Mouse (Mus musculus): ENCODE measurements around the gene Fam90a1a. TPM values are rescaled to one million over a fixed set of nuclear protein-coding genes. Genes with fewer than 3 reads are reported as not detected.

The Fam90a1a gene
- polyA plus RNA-seq, 1 experiment: not detected

DNA sequence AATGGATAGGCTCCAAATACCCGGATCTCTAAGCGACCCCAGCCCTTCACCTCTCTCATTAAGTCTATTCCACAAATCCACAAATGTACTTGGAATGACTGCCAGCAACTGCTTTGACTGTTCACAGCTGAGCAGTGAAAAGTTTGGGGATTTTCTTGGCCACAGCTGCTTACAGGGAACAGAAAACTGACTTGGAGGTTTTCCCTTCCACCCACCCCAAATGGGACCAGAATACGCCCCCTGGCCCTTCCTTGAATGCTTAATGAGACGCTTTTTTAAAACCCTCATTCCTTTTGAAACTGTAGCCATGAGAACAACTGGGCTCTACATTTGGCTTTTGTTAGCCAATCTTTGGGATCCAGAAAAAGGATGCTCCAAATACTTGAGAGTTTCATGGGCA is 19.7 kb downstream of the Fam90a1a start:
- Histone ChIP-seq H3K27ac (ENCODE audit: insufficient read depth, low read length) (no peak overlapping the region), H3K9ac (ENCODE audit: low read depth, poor library complexity, severe bottlenecking) (no peak overlapping the region), H3K27me3 (ENCODE audit: control insufficient read depth, insufficient read depth, low read length, poor library complexity, severe bottlenecking) (no peaks in the 10 kb centered on the region), H3K36me3 (ENCODE audit: control insufficient read depth, insufficient read depth, low read length, poor library complexity, severe bottlenecking) (no peaks in the 10 kb centered on the region), H3K4me1 (ENCODE audit: control insufficient read depth, insufficient read depth, low read length) (no peaks in the 10 kb centered on the region), H3K4me3 (ENCODE audit: low read depth, low read length) (no peak overlapping the region), H3K9me3 (replicated peaks; ENCODE audit: control insufficient read depth, insufficient read depth, low read length, poor library complexity, severe bottlenecking) (no peaks in the 10 kb centered on the region)
- TF ChIP-seq CTCF (IDR thresholded peaks at IDR 0.05; ENCODE audit: low read depth, low read length): no peak
- no peak for TF ChIP-seq POLR2A (IDR thresholded peaks at IDR 0.05; ENCODE audit: insufficient read depth, low read length)
- no peak for TF ChIP-seq EP300 (IDR thresholded peaks at IDR 0.05; ENCODE audit: insufficient read depth, low read depth, low read length)

GRCm38 (mm10) chr8:21981664-21982337 is 23.3 kb downstream of the Fam90a1a start:
- Histone ChIP-seq H3K27ac (ENCODE audit: insufficient read depth, low read length) (no peak overlapping the region), H3K36me3 (ENCODE audit: control insufficient read depth, insufficient read depth, low read length, poor library complexity, severe bottlenecking) (no peaks in the 10 kb centered on the region), H3K4me3 (ENCODE audit: low read depth, low read length) (no peak overlapping the region), H3K27me3 (ENCODE audit: control insufficient read depth, insufficient read depth, low read length, poor library complexity, severe bottlenecking) (no peaks in the 10 kb centered on the region), H3K9me3 (replicated peaks; ENCODE audit: control insufficient read depth, insufficient read depth, low read length, poor library complexity, severe bottlenecking) (no peaks in the 10 kb centered on the region), H3K4me1 (ENCODE audit: control insufficient read depth, insufficient read depth, low read length) (no peaks in the 10 kb centered on the region), H3K9ac (ENCODE audit: low read depth, poor library complexity, severe bottlenecking) (no peak overlapping the region)
- TF ChIP-seq POLR2A (IDR thresholded peaks at IDR 0.05; ENCODE audit: insufficient read depth, low read length) (no peak), CTCF (IDR thresholded peaks at IDR 0.05; ENCODE audit: low read depth, low read length) (peak; percentile 44)

DNA sequence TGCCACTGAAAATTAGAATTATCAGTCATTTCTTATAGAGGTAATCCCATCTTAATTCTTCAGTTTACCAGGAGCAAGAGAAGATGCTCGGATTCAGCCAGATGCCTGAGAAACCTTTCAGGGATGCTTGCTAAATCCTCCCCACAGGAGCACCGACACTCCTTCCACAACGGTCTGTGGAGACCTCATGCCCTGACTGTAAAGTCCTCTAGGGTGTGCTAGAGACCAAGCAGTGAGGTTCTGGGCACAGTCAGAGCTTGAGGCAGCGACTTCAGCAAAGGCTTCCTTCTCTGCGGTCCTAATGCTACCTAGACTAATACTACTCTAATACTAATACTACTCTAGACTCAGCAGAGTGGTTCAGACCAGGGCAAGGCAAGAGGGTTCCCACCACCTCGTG is 33.7 kb downstream of the Fam90a1a start:
- no peaks in the 10 kb centered on the region for H3K36me3 ChIP-seq (ENCODE audit: control insufficient read depth, insufficient read depth, low read length, poor library complexity, severe bottlenecking)
- no peak overlapping the region for H3K27ac ChIP-seq (ENCODE audit: insufficient read depth, low read length)
- TF ChIP-seq CTCF (IDR thresholded peaks at IDR 0.05; ENCODE audit: low read depth, low read length) (peak; percentile 86), POLR2A (IDR thresholded peaks at IDR 0.05; ENCODE audit: insufficient read depth, low read length) (no peak), EP300 (IDR thresholded peaks at IDR 0.05; ENCODE audit: insufficient read depth, low read depth, low read length) (no peak)
- H3K9ac ChIP-seq (ENCODE audit: low read depth, poor library complexity, severe bottlenecking): no peak overlapping the region
- H3K9me3 ChIP-seq (replicated peaks; ENCODE audit: control insufficient read depth, insufficient read depth, low read length, poor library complexity, severe bottlenecking): no peaks in the 10 kb centered on the region
- no peak overlapping the region for H3K4me3 ChIP-seq (ENCODE audit: low read depth, low read length)
- H3K27me3 ChIP-seq (ENCODE audit: control insufficient read depth, insufficient read depth, low read length, poor library complexity, severe bottlenecking): no peaks in the 10 kb centered on the region
- no peaks in the 10 kb centered on the region for H3K4me1 ChIP-seq (ENCODE audit: control insufficient read depth, insufficient read depth, low read length)

DNA sequence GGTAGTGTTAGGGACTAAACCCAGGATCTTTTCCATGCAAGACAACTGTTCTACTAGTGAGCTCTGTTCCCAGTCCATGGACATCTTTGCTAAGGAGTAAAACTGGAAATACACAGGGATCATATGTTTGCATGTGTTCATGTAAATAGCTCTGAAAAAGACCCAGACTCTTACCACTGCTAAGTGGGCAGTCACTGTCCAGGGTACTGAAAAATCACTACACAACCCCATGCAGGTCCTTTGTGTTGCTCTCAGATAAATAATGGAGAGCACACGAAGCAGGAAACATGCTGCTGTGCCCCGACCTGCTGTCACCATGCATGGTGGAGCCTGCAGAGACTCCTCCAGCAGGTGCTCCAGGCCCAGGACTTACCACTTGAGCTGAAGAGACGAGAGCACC is 36.7 kb downstream of the Fam90a1a start:
- Histone ChIP-seq H3K27me3 (ENCODE audit: control insufficient read depth, insufficient read depth, low read length, poor library complexity, severe bottlenecking) (no peaks in the 10 kb centered on the region), H3K4me3 (ENCODE audit: low read depth, low read length) (no peak overlapping the region), H3K9me3 (replicated peaks; ENCODE audit: control insufficient read depth, insufficient read depth, low read length, poor library complexity, severe bottlenecking) (no peaks in the 10 kb centered on the region), H3K27ac (ENCODE audit: insufficient read depth, low read length) (no peak overlapping the region), H3K9ac (ENCODE audit: low read depth, poor library complexity, severe bottlenecking) (no peak overlapping the region), H3K4me1 (ENCODE audit: control insufficient read depth, insufficient read depth, low read length) (no peaks in the 10 kb centered on the region), H3K36me3 (ENCODE audit: control insufficient read depth, insufficient read depth, low read length, poor library complexity, severe bottlenecking) (no peaks in the 10 kb centered on the region)
- no peak for TF ChIP-seq EP300 (IDR thresholded peaks at IDR 0.05; ENCODE audit: insufficient read depth, low read depth, low read length)
- TF ChIP-seq POLR2A (IDR thresholded peaks at IDR 0.05; ENCODE audit: insufficient read depth, low read length): no peak
- TF ChIP-seq CTCF (IDR thresholded peaks at IDR 0.05; ENCODE audit: low read depth, low read length): no peak

DNA sequence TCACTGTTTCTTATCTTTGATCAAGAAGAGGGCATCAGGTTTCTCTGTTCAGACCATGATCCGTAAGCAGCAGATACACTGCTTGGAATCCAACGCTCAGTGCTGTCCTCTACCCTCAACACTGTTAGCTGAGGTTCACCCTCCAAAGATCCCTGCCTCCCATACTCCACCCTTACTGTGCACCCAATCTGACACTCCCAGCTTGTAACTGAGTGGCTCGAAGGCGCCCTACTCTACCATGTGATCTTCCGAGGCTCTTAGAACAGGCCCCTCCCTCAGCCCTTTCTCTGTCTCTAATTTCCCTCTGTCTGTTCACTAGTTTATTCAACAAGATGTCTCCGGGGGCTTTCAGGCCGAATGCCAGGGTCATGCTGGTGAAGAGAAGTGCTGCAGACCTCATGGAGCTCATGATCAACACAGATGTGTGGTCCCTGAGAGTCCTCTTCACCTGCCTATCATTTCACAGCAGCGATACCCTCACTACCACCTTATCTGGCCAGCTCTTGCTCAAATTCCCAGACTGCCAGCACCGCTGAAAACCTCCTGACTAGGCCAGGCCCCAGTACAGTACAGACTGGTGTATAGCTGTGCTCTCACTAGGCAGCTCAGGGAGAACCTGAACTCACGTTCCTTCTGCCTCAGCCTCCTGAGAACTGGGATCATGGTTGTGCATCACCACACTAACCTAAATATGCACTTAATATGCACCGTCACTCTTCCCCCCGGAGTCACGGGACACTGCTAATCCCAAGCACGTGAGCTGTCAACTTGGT is 46.4 kb downstream of the Fam90a1a start:
- TF ChIP-seq EP300 (IDR thresholded peaks at IDR 0.05; ENCODE audit: insufficient read depth, low read depth, low read length) (no peak), CTCF (IDR thresholded peaks at IDR 0.05; ENCODE audit: low read depth, low read length) (no peak), POLR2A (IDR thresholded peaks at IDR 0.05; ENCODE audit: insufficient read depth, low read length) (no peak)
- no peak overlapping the region for H3K4me3 ChIP-seq (ENCODE audit: low read depth, low read length)
- H3K4me1 ChIP-seq (ENCODE audit: control insufficient read depth, insufficient read depth, low read length): peaks cover 2% of the 10 kb centered on the region
- no peaks in the 10 kb centered on the region for H3K36me3 ChIP-seq (ENCODE audit: control insufficient read depth, insufficient read depth, low read length, poor library complexity, severe bottlenecking)
- no peak overlapping the region for H3K9ac ChIP-seq (ENCODE audit: low read depth, poor library complexity, severe bottlenecking)
- H3K27ac ChIP-seq (ENCODE audit: insufficient read depth, low read length): no peak overlapping the region
- H3K9me3 ChIP-seq (replicated peaks; ENCODE audit: control insufficient read depth, insufficient read depth, low read length, poor library complexity, severe bottlenecking): no peaks in the 10 kb centered on the region
- no peaks in the 10 kb centered on the region for H3K27me3 ChIP-seq (ENCODE audit: control insufficient read depth, insufficient read depth, low read length, poor library complexity, severe bottlenecking)

- H3K9ac ChIP-seq (ENCODE audit: low read depth, poor library complexity, severe bottlenecking): no peak overlapping the region
- no peaks in the 10 kb centered on the region for H3K9me3 ChIP-seq (replicated peaks; ENCODE audit: control insufficient read depth, insufficient read depth, low read length, poor library complexity, severe bottlenecking)
- H3K4me3 ChIP-seq (ENCODE audit: low read depth, low read length): no peak overlapping the region
- no peaks in the 10 kb centered on the region for H3K36me3 ChIP-seq (ENCODE audit: control insufficient read depth, insufficient read depth, low read length, poor library complexity, severe bottlenecking)
- H3K4me1 ChIP-seq (ENCODE audit: control insufficient read depth, insufficient read depth, low read length): peaks cover 2% of the 10 kb centered on the region
- TF ChIP-seq POLR2A (IDR thresholded peaks at IDR 0.05; ENCODE audit: insufficient read depth, low read length) (no peak), EP300 (IDR thresholded peaks at IDR 0.05; ENCODE audit: insufficient read depth, low read depth, low read length) (no peak), CTCF (IDR thresholded peaks at IDR 0.05; ENCODE audit: low read depth, low read length) (no peak)
- H3K27ac ChIP-seq (ENCODE audit: insufficient read depth, low read length): no peak overlapping the region
- no peaks in the 10 kb centered on the region for H3K27me3 ChIP-seq (ENCODE audit: control insufficient read depth, insufficient read depth, low read length, poor library complexity, severe bottlenecking)
Observed at GRCm38 (mm10) chr8:22006423-22006822, 47.9 kb downstream of the Fam90a1a start.

Measured in ES-Bruce4 (cell line).